Mouse (Mus musculus) ovary, adult 10 weeks (tissue): ENCODE measurements around the gene Olfr115. TPM values are rescaled to one million over a fixed set of nuclear protein-coding genes. Genes with fewer than 3 reads are reported as not detected.

Experiments
- polyA plus RNA-seq: library from polyadenylated mRNA; stranded (reverse); fragments of 350-450 nt; fragmentation: Illumina TruSeq; extraction: RNeasy Lipid Tissue Mini Kit (QIAGEN cat#74804); gene quantifications from one replicate; pipeline ENCODE4 v1.2.3, GENCODE M21; 2014

Olfr115 gene
- polyA plus RNA-seq = not detected

GRCm38 (mm10) chr17:37627009-37627408 lies at the start of gene Olfr115, which contains the start of gene Olfr116:
TSS of gene Olfr115 (minus strand) at chr17:37627109.
TSS of gene Olfr116 (minus strand) at chr17:37627199.

GRCm38 (mm10) chr17:37666688-37667087 lies 39.8 kb upstream of the Olfr115 start, which contains the start of gene Olfr118:
TSS of gene Olfr118 (plus strand) at chr17:37666988.

GRCm38 (mm10) chr17:37663682-37664081 lies 36.8 kb upstream of the Olfr115 start, which contains the start of gene Olfr117:
TSS of gene Olfr117 (minus strand) at chr17:37663782.

GRCm38 (mm10) chr17:37592643-37593042 lies 34.3 kb downstream of the Olfr115 start, which contains the start of gene Olfr114:
TSS of gene Olfr114 (minus strand) at chr17:37592743.

GRCm38 (mm10) chr17:37577563-37577962 lies 49.3 kb downstream of the Olfr115 start, which contains the start of gene Olfr113:
TSS of gene Olfr113 (minus strand) at chr17:37577663.

GRCm38 (mm10) chr17:37569351-37569750 lies 57.6 kb downstream of the Olfr115 start, which contains the start of gene Olfr112:
TSS of gene Olfr112 (minus strand) at chr17:37569451.

Other genes with a start within 250 kb of the Olfr115 start
- gene Olfr105-ps, start 248.1 kb downstream of the Olfr115 start, polyA plus RNA-seq = not detected
- gene Olfr106-ps, start 236.7 kb downstream of the Olfr115 start, polyA plus RNA-seq = not detected
- not detected for gene Olfr107, start 227.9 kb downstream of the Olfr115 start, polyA plus RNA-seq
- not detected for gene Olfr108, start 181.6 kb downstream of the Olfr115 start, polyA plus RNA-seq
- not detected for gene Olfr109, start 168.2 kb downstream of the Olfr115 start, polyA plus RNA-seq
- gene H2-M2, start 143.6 kb downstream of the Olfr115 start, polyA plus RNA-seq = 1.7 TPM
- gene Olfr110, start 134.6 kb downstream of the Olfr115 start, polyA plus RNA-seq = not detected
- 0.34 TPM for gene Olfr111, start 119.1 kb downstream of the Olfr115 start, polyA plus RNA-seq
- gene Olfr112, start 57.7 kb downstream of the Olfr115 start, polyA plus RNA-seq = not detected
- gene Olfr113, start 49.4 kb downstream of the Olfr115 start, polyA plus RNA-seq = not detected
- not detected for gene Olfr114, start 34.4 kb downstream of the Olfr115 start, polyA plus RNA-seq
- gene Olfr116, start 90 bp upstream of the Olfr115 start, polyA plus RNA-seq = not detected
- not detected for gene Olfr117, start 36.7 kb upstream of the Olfr115 start, polyA plus RNA-seq
- gene Olfr118, start 39.9 kb upstream of the Olfr115 start, polyA plus RNA-seq = not detected
- gene Olfr119, start 69.5 kb upstream of the Olfr115 start, polyA plus RNA-seq = not detected
- not detected for gene Olfr120, start 94.7 kb upstream of the Olfr115 start, polyA plus RNA-seq
- gene Olfr121, start 121.7 kb upstream of the Olfr115 start, polyA plus RNA-seq = not detected
- gene Olfr122, start 141.5 kb upstream of the Olfr115 start, polyA plus RNA-seq = not detected
- not detected for gene Olfr123, start 166.4 kb upstream of the Olfr115 start, polyA plus RNA-seq
- gene Olfr124, start 172.8 kb upstream of the Olfr115 start, polyA plus RNA-seq = not detected
- gene Olfr125, start 205.8 kb upstream of the Olfr115 start, polyA plus RNA-seq = not detected
- gene Olfr126, start 220.4 kb upstream of the Olfr115 start, polyA plus RNA-seq = not detected